Mouse (Mus musculus) c-Kit-negative CD71-positive TER-119-positive erythroid progenitor cells, embryonic 14.5 days (primary cell): ENCODE results near the gene Spc24.

Experiments used
- DNase-seq: peaks from one replicate; pipeline ENCODE4 v3.0.0-alpha.2; 2013; ENCODE audit warnings: low read depth, low spot score

Gene Spc24

GRCm38 (mm10) chr9:21715298-21715697 lies 44.8 kb downstream of the Spc24 start:
- DNase-seq = no peak

DNA sequence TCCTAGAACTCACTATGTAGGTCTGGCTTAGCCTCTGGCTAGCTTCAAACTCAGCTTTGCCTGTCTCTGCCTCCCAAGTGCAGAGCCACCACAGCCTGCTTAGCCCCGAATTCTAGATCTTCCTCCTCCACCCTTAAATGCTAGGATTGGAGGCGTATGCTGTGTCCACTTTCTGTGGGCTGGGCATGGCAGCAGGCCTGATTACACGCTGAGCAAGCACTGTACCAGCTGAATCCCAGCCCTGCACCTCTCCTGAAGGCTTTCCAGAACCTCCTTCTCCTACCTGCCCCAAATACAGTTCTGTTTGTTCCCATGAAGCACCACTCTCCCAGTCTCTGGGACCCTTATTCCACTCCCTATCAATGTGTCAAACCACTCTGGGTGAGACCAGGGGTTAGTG lies 50.8 kb downstream of the Spc24 start:
- DNase-seq = no peak

- DNase-seq = no peak
Measured at GRCm38 (mm10) chr9:21706586-21707265, 53.4 kb downstream of the Spc24 start.

GRCm38 (mm10) chr9:21706085-21706484 lies 54.0 kb downstream of the Spc24 start:
- no peak for DNase-seq
